ENCODE assay signal across 8 mouse cellular contexts in genomic region chr13:54685174-54685573, GRCm38 (mm10). TPM values are rescaled to one million over a fixed set of nuclear protein-coding genes. Genes with fewer than 3 reads are reported as not detected.
A peak's percentile ranks its signal among the peaks of the same experiment; 100 is the strongest.
DNase-seq lines count a peak whose midpoint lies in the region; ATAC-seq and TF ChIP-seq lines count a peak whose summit lies in the region.

No protein-coding gene starts in this region.

- H3K4me2 ChIP-seq in forebrain, embryonic 16.5 days (ENCODE audit: low read length) = peak overlapping the region; percentile 98
- H3K4me2 ChIP-seq in kidney, embryonic 14.5 days (replicated peaks; ENCODE audit: low read depth, low read length) = peak overlapping the region; percentile 81
- H3K4me2 ChIP-seq in lung, postnatal 0 days (replicated peaks; ENCODE audit: low read depth, low read length) = no peak overlapping the region

- no peak for TF ChIP-seq EP300 in lung, postnatal 0 days (IDR thresholded peaks at IDR 0.05)

- H3K4me3 ChIP-seq in left cerebral cortex, adult 2 months = no peak overlapping the region
- H3K4me3 ChIP-seq in forebrain, embryonic 16.5 days (replicated peaks; ENCODE audit: low read length) = peak overlapping the region; percentile 78
- peak overlapping the region; percentile 82 for H3K4me3 ChIP-seq in kidney, embryonic 14.5 days (ENCODE audit: low read length)
- no peak overlapping the region for H3K4me3 ChIP-seq in lung, postnatal 0 days (ENCODE audit: low read depth, low read length)

- no peaks in the 10 kb centered on the region for H3K9me3 ChIP-seq in forebrain, embryonic 16.5 days (ENCODE audit: control insufficient read depth, low read length)
- H3K9me3 ChIP-seq in kidney, embryonic 14.5 days (ENCODE audit: control insufficient read depth, low read length) = no peaks in the 10 kb centered on the region
- H3K9me3 ChIP-seq in lung, postnatal 0 days (ENCODE audit: low read length) = no peaks in the 10 kb centered on the region

- intact Hi-C loops in left cerebral cortex, adult 2 months (cut with DNase I) = loop anchor here (5.0 kb wide), 1 partner anchor 63 kb away; the partner anchor contains the start of gene Faf2

- DNase-seq in left cerebral cortex, adult 2 months (ENCODE audit: extremely low spot score in 1 of 2, low spot score in 2 of 2) = no peak
- no peak for DNase-seq in left cerebral cortex, adult 11 months (ENCODE audit: low spot score)
- DNase-seq in adrenal gland, postnatal 36 days = peak; percentile 78 to 83
- DNase-seq in lung, postnatal 0 days (ENCODE audit: low spot score) = peak; percentile 42
- DNase-seq in spleen, postnatal 4 days (ENCODE audit: low spot score in 2 of 2) = peak; percentile 38 to 71
- no peak for DNase-seq in frontal cortex, postnatal 36 days (ENCODE audit: low spot score in 2 of 2)

- no peak overlapping the region for H3K27ac ChIP-seq in left cerebral cortex, adult 2 months
- H3K27ac ChIP-seq in forebrain, embryonic 16.5 days (ENCODE audit: low read length) = no peak overlapping the region
- no peak overlapping the region for H3K27ac ChIP-seq in kidney, embryonic 14.5 days (ENCODE audit: low read depth, low read length)
- H3K27ac ChIP-seq in lung, postnatal 0 days (ENCODE audit: low read length) = no peak overlapping the region

- peaks cover 30% of the 10 kb centered on the region for H3K4me1 ChIP-seq in forebrain, embryonic 16.5 days (replicated peaks; ENCODE audit: control insufficient read depth, insufficient read depth, low read length)
- H3K4me1 ChIP-seq in kidney, embryonic 14.5 days (ENCODE audit: control insufficient read depth, insufficient read depth, low read length) = peaks cover 32% of the 10 kb centered on the region
- H3K4me1 ChIP-seq in lung, postnatal 0 days (ENCODE audit: insufficient read depth, low read depth, low read length) = peaks cover 15% of the 10 kb centered on the region; the same call in 1 of the 2 replicates

- peak; percentile 70 for TF ChIP-seq CTCF in left cerebral cortex, adult 2 months (IDR thresholded peaks at IDR 0.05)
- TF ChIP-seq CTCF in lung, postnatal 0 days (IDR thresholded peaks at IDR 0.05) = peak; percentile 80

- H3K9ac ChIP-seq in forebrain, embryonic 16.5 days (replicated peaks; ENCODE audit: low read depth, low read length) = peak overlapping the region; percentile 97
- no peak overlapping the region; the same call in 1 of the 2 replicates for H3K9ac ChIP-seq in kidney, embryonic 14.5 days (ENCODE audit: low read depth, low read length)
- no peak overlapping the region for H3K9ac ChIP-seq in lung, postnatal 0 days (replicated peaks; ENCODE audit: low read depth)

- peaks cover 40% of the 10 kb centered on the region for H3K36me3 ChIP-seq in forebrain, embryonic 16.5 days (ENCODE audit: control insufficient read depth, insufficient read depth)
- H3K36me3 ChIP-seq in kidney, embryonic 14.5 days (ENCODE audit: control insufficient read depth, insufficient read depth, low read length) = peaks cover 47% of the 10 kb centered on the region
- peaks cover 37% of the 10 kb centered on the region for H3K36me3 ChIP-seq in lung, postnatal 0 days (ENCODE audit: insufficient read depth, low read length)

- no peak for ATAC-seq in forebrain, embryonic 16.5 days
- ATAC-seq in kidney, embryonic 14.5 days (ENCODE audit: low FRiP score, low TSS enrichment) = no peak
- no peak for ATAC-seq in lung, postnatal 0 days

- no peaks in the 10 kb centered on the region for H3K27me3 ChIP-seq in forebrain, embryonic 16.5 days (replicated peaks; ENCODE audit: control insufficient read depth, insufficient read depth, low read length)
- H3K27me3 ChIP-seq in kidney, embryonic 14.5 days (ENCODE audit: control insufficient read depth, insufficient read depth, low read length) = no peaks in the 10 kb centered on the region
- H3K27me3 ChIP-seq in lung, postnatal 0 days (replicated peaks; ENCODE audit: insufficient read depth, low read length) = no peaks in the 10 kb centered on the region

- 49% methylated on average over 2 of the region's 2 CpGs for WGBS in forebrain, embryonic 16.5 days
- WGBS in kidney, embryonic 14.5 days = 37% methylated on average over 2 of the region's 2 CpGs
- 32% methylated on average over 2 of the region's 2 CpGs for WGBS in lung, postnatal 0 days

RNA-seq across cellular contexts. Expression of gene Rnf44, which starts 8.5 kb away (rescaled TPM):
- total RNA-seq in left cerebral cortex, adult 2 months (2021) = 100 to 1,000 TPM; 156 to 185 TPM
- 100 to 1,000 TPM; 107 to 120 TPM for total RNA-seq in adrenal gland, postnatal 36 days (2021)
- 88.9 and 92.2 TPM in 2 replicates for polyA plus RNA-seq in forebrain, embryonic 16.5 days (2015; fragmentation: Nextera tagmentation; extraction: Ambion mirVana)
- polyA plus RNA-seq in kidney, embryonic 14.5 days (2014; fragmentation: Nextera tagmentation; extraction: Ambion mirVana) = 74.0 and 92.7 TPM in 2 replicates
- polyA plus RNA-seq in lung, postnatal 0 days (2015; fragmentation: Nextera tagmentation; extraction: Ambion mirVana) = 52.1 and 60.0 TPM in 2 replicates

RNA-seq across cellular contexts. Expression of gene Cdhr2, which starts 16.1 kb away (rescaled TPM):
- under 1 TPM; 0.16 to 0.45 TPM for total RNA-seq in left cerebral cortex, adult 2 months (2021)
- total RNA-seq in adrenal gland, postnatal 36 days (2021) = not detected
- polyA plus RNA-seq in forebrain, embryonic 16.5 days (2015; fragmentation: Nextera tagmentation; extraction: Ambion mirVana) = 0.16 and 0.25 TPM in 2 replicates
- 1.2 and 1.9 TPM in 2 replicates for polyA plus RNA-seq in kidney, embryonic 14.5 days (2014; fragmentation: Nextera tagmentation; extraction: Ambion mirVana)
- polyA plus RNA-seq in lung, postnatal 0 days (2015; fragmentation: Nextera tagmentation; extraction: Ambion mirVana) = not detected in 2 replicates

Comparison
In these comparisons a context has a peak if more than half of its experiments do, and no peak if none do; other contexts are left out.
1. DNase-seq: peak in adrenal gland, postnatal 36 days (2 of 2), lung, postnatal 0 days (single experiment) and spleen, postnatal 4 days (2 of 2); none in left cerebral cortex, adult 2 months (0 of 2), left cerebral cortex, adult 11 months (single experiment) and frontal cortex, postnatal 36 days (0 of 2).
2. H3K4me3 ChIP-seq: peak in forebrain, embryonic 16.5 days (single experiment) and kidney, embryonic 14.5 days (single experiment); none in left cerebral cortex, adult 2 months (single experiment) and lung, postnatal 0 days (single experiment).